Mouse (Mus musculus) ES-Bruce4 (cell line): Measurements from ENCODE around the gene N4bp2l1.

ENCODE experiments used
- CTCF ChIP-seq: IDR thresholded peaks from one replicate; pipeline ENCODE4 v1.8.1; 2011; ENCODE audit warnings: low read depth, low read length
- EP300 ChIP-seq: IDR thresholded peaks from 2 replicates; pipeline ENCODE4 v1.6.1; 2011; ENCODE audit warnings: low read depth, low read length; ENCODE audit not compliant: insufficient read depth

GRCm38 (mm10) chr5:150618599-150619355 is 21.8 kb upstream of the N4bp2l1 start:
- no peak for TF ChIP-seq EP300
- no peak for TF ChIP-seq CTCF
